Mouse (Mus musculus) neural tube, embryonic 15.5 days (tissue): ENCODE results near the gene Vcam1. TPM values are rescaled to one million over a fixed set of nuclear protein-coding genes. Genes with fewer than 3 reads are reported as not detected.

Experiments used
- ATAC-seq: fragments of 200-750 bp; cut with Nextera tagmentation; 2 replicates; pipeline ENCODE4 v1.8.0; 2017; ENCODE audit warnings: mild to moderate bottlenecking, moderate TSS enrichment, moderate library complexity; ENCODE audit not compliant: low FRiP score
- H3K27ac ChIP-seq: fragments of 300-500 bp; sonication (generic); replicated peaks from 2 replicates; pipeline ENCODE4 v1.5.1; 2015; ENCODE audit warnings: mild to moderate bottlenecking, inconsistent platforms
- H3K27me3 ChIP-seq: fragments of 300-500 bp; sonication (generic); replicated peaks from 2 replicates; pipeline ENCODE4 v1.6.1; 2015; ENCODE audit warnings: inconsistent platforms
- H3K36me3 ChIP-seq: fragments of 300-500 bp; sonication (generic); 2 replicates; pipeline ENCODE4 v1.6.1; 2015; ENCODE audit warnings: inconsistent platforms
- H3K4me1 ChIP-seq: fragments of 300-500 bp; sonication (generic); 2 replicates; pipeline ENCODE4 v1.6.1; 2015; ENCODE audit warnings: inconsistent platforms
- H3K4me2 ChIP-seq: fragments of 300-500 bp; sonication (generic); 2 replicates; pipeline ENCODE4 v1.6.1; 2015; ENCODE audit warnings: inconsistent platforms, mild to moderate bottlenecking, moderate library complexity
- H3K4me3 ChIP-seq: fragments of 300-500 bp; sonication (generic); replicated peaks from 2 replicates; pipeline ENCODE4 v1.5.1; 2015; ENCODE audit warnings: mild to moderate bottlenecking, inconsistent platforms
- H3K9ac ChIP-seq: fragments of 300-500 bp; sonication (generic); replicated peaks from 2 replicates; pipeline ENCODE4 v1.6.1; 2015; ENCODE audit warnings: mild to moderate bottlenecking, inconsistent platforms
- H3K9me3 ChIP-seq: fragments of 300-500 bp; sonication (generic); replicated peaks from 2 replicates; pipeline ENCODE4 v1.6.1; 2016; ENCODE audit warnings: inconsistent platforms
- WGBS: fragments of 180-500 bp; shearing (Covaris S2); methylation state at CpG from one replicate; pipeline ENCODE4 v1.1.7; 2015; ENCODE audit warnings: mixed read lengths; 5-methylcytosine and 5-hydroxymethylcytosine counted together
- polyA plus RNA-seq: library from polyadenylated mRNA; unstranded; fragments of >200 nt; fragmentation: Nextera tagmentation; extraction: Ambion mirVana; gene quantifications from 2 replicates; pipeline ENCODE4 v1.2.1, GENCODE M21; 2015

The Vcam1 gene
- 25.9 and 38.1 TPM in 2 replicates for polyA plus RNA-seq

- H3K36me3 ChIP-seq: no peaks in the 10 kb centered on the region
- H3K9me3 ChIP-seq: no peaks in the 10 kb centered on the region
- H3K27me3 ChIP-seq: no peaks in the 10 kb centered on the region
- peak within 1 kb of the TSS; percentile 29 for H3K4me3 ChIP-seq
- peak; percentile 82; the same call in 1 of the 2 replicates for ATAC-seq
- no peak within 1 kb of the TSS for H3K9ac ChIP-seq
- H3K4me1 ChIP-seq: peaks cover 5% of the 10 kb centered on the region; the same call in 1 of the 2 replicates
- peak within 1 kb of the TSS; percentile 44 for H3K4me2 ChIP-seq
- under 1% methylated on average over 9 of the region's 9 CpGs for WGBS
- peak within 1 kb of the TSS; percentile 38; the same call in 1 of the 2 replicates for H3K27ac ChIP-seq
Observed at GRCm38 (mm10) chr3:116129259-116129738, at the start of gene Vcam1. Vcam1 (minus strand) TSS chr3:116129688.

GRCm38 (mm10) chr3:116175106-116175505, 45.6 kb upstream of the Vcam1 start:
- ATAC-seq: no peak
- WGBS: 86% methylated on average over 6 of the region's 6 CpGs
- no peak overlapping the region for H3K27ac ChIP-seq
- H3K27me3 ChIP-seq: no peaks in the 10 kb centered on the region
- no peak overlapping the region for H3K4me2 ChIP-seq
- H3K4me1 ChIP-seq: no peaks in the 10 kb centered on the region
- no peak overlapping the region for H3K4me3 ChIP-seq
- H3K9me3 ChIP-seq: no peaks in the 10 kb centered on the region
- H3K36me3 ChIP-seq: no peaks in the 10 kb centered on the region
- no peak overlapping the region for H3K9ac ChIP-seq

- ATAC-seq: no peak
- Histone ChIP-seq H3K4me1 (no peaks in the 10 kb centered on the region), H3K27me3 (no peaks in the 10 kb centered on the region), H3K36me3 (no peaks in the 10 kb centered on the region), H3K27ac (no peak overlapping the region), H3K9me3 (no peaks in the 10 kb centered on the region), H3K9ac (no peak overlapping the region), H3K4me2 (no peak overlapping the region), H3K4me3 (no peak overlapping the region)
- 90% methylated on average over 5 of the region's 5 CpGs for WGBS
Observed at GRCm38 (mm10) chr3:116171461-116171860, 42.0 kb upstream of the Vcam1 start.

- Histone ChIP-seq H3K4me1 (no peaks in the 10 kb centered on the region), H3K9me3 (no peaks in the 10 kb centered on the region), H3K4me2 (no peak overlapping the region), H3K27me3 (no peaks in the 10 kb centered on the region), H3K4me3 (no peak overlapping the region), H3K36me3 (no peaks in the 10 kb centered on the region), H3K27ac (no peak overlapping the region), H3K9ac (no peak overlapping the region)
- WGBS: 87% methylated on average over 2 of the region's 2 CpGs
- ATAC-seq: no peak
Observed at GRCm38 (mm10) chr3:116168056-116168455, 38.6 kb upstream of the Vcam1 start.

- Histone ChIP-seq H3K27me3 (no peaks in the 10 kb centered on the region), H3K4me1 (no peaks in the 10 kb centered on the region), H3K9me3 (no peaks in the 10 kb centered on the region), H3K4me2 (no peak overlapping the region), H3K27ac (no peak overlapping the region), H3K9ac (no peak overlapping the region), H3K36me3 (no peaks in the 10 kb centered on the region), H3K4me3 (no peak overlapping the region)
- 84% methylated on average over 8 of the region's 8 CpGs for WGBS
- no peak for ATAC-seq
Observed at GRCm38 (mm10) chr3:116166296-116166695, 36.8 kb upstream of the Vcam1 start.

- Histone ChIP-seq H3K4me1 (no peaks in the 10 kb centered on the region), H3K27ac (no peak overlapping the region), H3K9ac (no peak overlapping the region), H3K36me3 (no peaks in the 10 kb centered on the region), H3K9me3 (no peaks in the 10 kb centered on the region), H3K4me2 (no peak overlapping the region), H3K4me3 (no peak overlapping the region), H3K27me3 (no peaks in the 10 kb centered on the region)
- WGBS: 73% methylated on average over 1 of the region's 1 CpGs
- no peak for ATAC-seq
Observed at GRCm38 (mm10) chr3:116165030-116165429, 35.5 kb upstream of the Vcam1 start.

GRCm38 (mm10) chr3:116163517-116163916, 34.0 kb upstream of the Vcam1 start:
- Histone ChIP-seq H3K9ac (no peak overlapping the region), H3K9me3 (no peaks in the 10 kb centered on the region), H3K27me3 (no peaks in the 10 kb centered on the region), H3K4me1 (no peaks in the 10 kb centered on the region), H3K4me2 (no peak overlapping the region), H3K36me3 (no peaks in the 10 kb centered on the region), H3K4me3 (no peak overlapping the region), H3K27ac (no peak overlapping the region)
- WGBS: 90% methylated on average over 5 of the region's 5 CpGs
- ATAC-seq: no peak

- H3K4me2 ChIP-seq: no peak overlapping the region
- no peaks in the 10 kb centered on the region for H3K4me1 ChIP-seq
- H3K27ac ChIP-seq: no peak overlapping the region
- no peak overlapping the region for H3K4me3 ChIP-seq
- H3K9ac ChIP-seq: no peak overlapping the region
- ATAC-seq: no peak
- 81% methylated on average over 9 of the region's 9 CpGs for WGBS
- H3K36me3 ChIP-seq: no peaks in the 10 kb centered on the region
- H3K27me3 ChIP-seq: no peaks in the 10 kb centered on the region
- H3K9me3 ChIP-seq: no peaks in the 10 kb centered on the region
Observed at GRCm38 (mm10) chr3:116162097-116162666, 32.7 kb upstream of the Vcam1 start.

- H3K9ac ChIP-seq: no peak overlapping the region
- no peak overlapping the region for H3K27ac ChIP-seq
- H3K4me3 ChIP-seq: no peak overlapping the region
- H3K9me3 ChIP-seq: no peaks in the 10 kb centered on the region
- no peak overlapping the region for H3K4me2 ChIP-seq
- no peaks in the 10 kb centered on the region for H3K4me1 ChIP-seq
- H3K36me3 ChIP-seq: no peaks in the 10 kb centered on the region
- 95% methylated on average over 5 of the region's 5 CpGs for WGBS
- H3K27me3 ChIP-seq: no peaks in the 10 kb centered on the region
- no peak for ATAC-seq
Observed at GRCm38 (mm10) chr3:116159376-116159775, 29.9 kb upstream of the Vcam1 start.

GRCm38 (mm10) chr3:116157447-116157990, 28.0 kb upstream of the Vcam1 start:
- no peak overlapping the region for H3K4me3 ChIP-seq
- WGBS: 78% methylated on average over 13 of the region's 13 CpGs
- H3K27ac ChIP-seq: no peak overlapping the region
- no peak overlapping the region for H3K9ac ChIP-seq
- no peaks in the 10 kb centered on the region for H3K4me1 ChIP-seq
- ATAC-seq: no peak
- H3K27me3 ChIP-seq: no peaks in the 10 kb centered on the region
- no peak overlapping the region for H3K4me2 ChIP-seq
- H3K9me3 ChIP-seq: no peaks in the 10 kb centered on the region
- no peaks in the 10 kb centered on the region for H3K36me3 ChIP-seq

GRCm38 (mm10) chr3:116150056-116150632, 20.7 kb upstream of the Vcam1 start:
- no peak overlapping the region for H3K4me3 ChIP-seq
- no peaks in the 10 kb centered on the region for H3K36me3 ChIP-seq
- no peak overlapping the region for H3K9ac ChIP-seq
- H3K27me3 ChIP-seq: no peaks in the 10 kb centered on the region
- no peaks in the 10 kb centered on the region for H3K9me3 ChIP-seq
- no peak overlapping the region for H3K27ac ChIP-seq
- H3K4me2 ChIP-seq: no peak overlapping the region
- 89% methylated on average over 13 of the region's 13 CpGs for WGBS
- H3K4me1 ChIP-seq: no peaks in the 10 kb centered on the region
- no peak for ATAC-seq

GRCm38 (mm10) chr3:116149096-116149495, 19.6 kb upstream of the Vcam1 start:
- WGBS: 65% methylated on average over 4 of the region's 4 CpGs

More at GRCm38 (mm10) chr3:116149096-116149495, 19.6 kb upstream of the Vcam1 start:
- H3K9me3 ChIP-seq: no peaks in the 10 kb centered on the region
- H3K4me2 ChIP-seq: no peak overlapping the region
- no peak overlapping the region for H3K27ac ChIP-seq
- no peak for ATAC-seq
- H3K27me3 ChIP-seq: no peaks in the 10 kb centered on the region
- H3K4me1 ChIP-seq: no peaks in the 10 kb centered on the region
- H3K9ac ChIP-seq: no peak overlapping the region
- no peaks in the 10 kb centered on the region for H3K36me3 ChIP-seq
- no peak overlapping the region for H3K4me3 ChIP-seq
